Mouse (Mus musculus) embryo, embryonic 11 days (tissue): Measurements from ENCODE around the gene Lrrc45.
"Not testable (repeated sequence)": the region's sequence is repeated elsewhere in the genome, so short reads cannot be mapped to it uniquely, and the experiment has no call there.

Experiments
- DNase-seq: peaks from one replicate; pipeline ENCODE4 v3.0.0-alpha.2; 2015

Gene Lrrc45

DNA sequence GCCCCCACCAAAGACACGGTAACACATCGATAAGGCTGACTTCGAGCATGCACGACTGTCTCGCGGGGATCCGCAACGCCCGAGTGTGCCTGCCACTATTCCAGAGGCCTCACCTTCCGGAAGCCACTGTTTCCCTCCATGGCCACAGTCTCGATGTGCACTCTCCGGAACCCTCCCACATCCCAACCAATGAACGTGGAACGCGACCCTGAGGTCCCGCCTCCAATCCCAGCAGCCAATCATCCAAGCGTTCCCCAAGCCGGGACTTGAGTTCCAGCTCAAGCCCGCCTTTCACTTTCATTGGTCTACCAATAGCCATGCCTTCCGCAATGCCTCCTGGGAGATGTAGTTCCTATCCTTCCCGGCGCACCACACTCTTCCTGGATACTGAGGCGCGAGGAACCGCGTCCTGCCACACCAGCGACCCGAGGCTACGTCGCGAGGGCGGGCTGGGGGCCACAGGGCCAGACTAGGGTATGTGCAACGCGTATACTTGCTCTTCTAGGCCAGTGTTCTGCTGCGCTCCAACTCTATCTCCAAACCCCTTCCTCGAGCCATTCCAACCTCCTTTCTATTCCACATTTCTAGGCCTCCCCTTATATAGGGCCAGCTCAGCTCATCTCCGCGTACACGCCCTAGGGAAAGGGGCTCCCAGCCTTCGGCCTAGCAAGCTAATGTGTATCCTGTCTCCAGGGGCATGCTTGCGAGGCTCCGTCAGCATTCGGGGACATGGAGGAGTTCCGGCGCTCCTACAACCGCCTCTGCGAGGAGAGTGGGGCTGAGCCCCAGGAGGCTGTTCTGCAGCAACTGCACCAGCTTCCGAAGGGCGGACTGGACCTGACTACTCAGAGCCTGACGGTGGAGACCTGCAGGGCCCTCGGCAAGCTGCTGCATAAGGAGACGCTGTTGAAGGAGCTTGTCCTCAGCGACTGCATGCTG lies at the start of gene Lrrc45, which contains the start of gene Cenpx:
Gene Lrrc45, plus strand, starts transcription at position 346 of the 939 bp plus-strand sequence.
Gene Cenpx, minus strand, starts transcription at position 159 of the 939 bp plus-strand sequence.
- peak; percentile 100 for DNase-seq

GRCm38 (mm10) chr11:120665406-120665805 lies 48.3 kb upstream of the Lrrc45 start:
- DNase-seq = no peak

DNA sequence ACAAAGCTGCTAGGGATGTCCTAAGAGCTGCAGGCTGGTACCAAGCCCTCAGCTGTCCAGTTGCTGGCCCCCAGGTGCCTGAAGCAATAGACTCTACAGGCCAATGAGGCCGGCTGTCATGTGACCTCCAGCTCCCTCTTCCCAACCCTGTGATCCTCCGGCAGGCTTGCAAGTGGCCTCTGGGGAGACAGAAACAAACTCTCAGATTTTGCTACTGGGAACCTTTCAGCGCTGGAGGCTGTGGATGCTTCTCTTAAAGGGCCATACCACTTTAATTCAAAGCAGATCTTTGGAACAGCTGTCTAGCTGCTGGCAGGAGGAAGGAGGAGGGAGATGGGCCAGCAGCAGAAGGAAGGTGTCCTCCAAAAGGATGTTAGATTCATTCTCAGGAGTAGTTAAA lies 47.1 kb upstream of the Lrrc45 start:
- DNase-seq = peak; percentile 62

- DNase-seq = peak; percentile 98
These were observed 40.8 kb upstream of the Lrrc45 start, which contains the start of gene Aspscr1 for GRCm38 (mm10) chr11:120672687-120673593. TSS of gene Aspscr1 (plus strand) at chr11:120672973.

GRCm38 (mm10) chr11:120673594-120674122 lies 40.1 kb upstream of the Lrrc45 start:
- no peak for DNase-seq

DNA sequence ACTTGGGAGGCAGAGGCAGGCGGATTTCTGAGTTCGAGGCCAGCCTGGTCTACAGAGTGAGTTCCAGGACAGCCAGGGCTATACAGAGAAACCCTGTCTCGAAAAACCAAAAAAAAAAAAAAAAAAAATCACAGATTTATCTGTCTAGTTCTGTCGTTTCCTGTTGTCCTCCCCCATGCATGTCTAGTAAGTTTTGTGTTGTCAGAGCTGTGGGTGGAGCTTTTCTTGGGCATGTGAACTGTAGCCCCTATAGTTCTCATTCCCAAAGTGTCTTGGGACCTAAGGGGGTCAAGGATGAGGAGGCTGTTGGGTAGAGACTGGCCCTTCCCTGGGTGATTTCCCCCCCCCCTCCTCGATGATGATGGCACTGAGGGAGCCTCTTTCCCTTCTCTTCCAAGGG lies 37.9 kb upstream of the Lrrc45 start:
- DNase-seq = not testable (repeated sequence)

- no peak for DNase-seq
These were observed 36.8 kb upstream of the Lrrc45 start for GRCm38 (mm10) chr11:120676951-120677350.

DNA sequence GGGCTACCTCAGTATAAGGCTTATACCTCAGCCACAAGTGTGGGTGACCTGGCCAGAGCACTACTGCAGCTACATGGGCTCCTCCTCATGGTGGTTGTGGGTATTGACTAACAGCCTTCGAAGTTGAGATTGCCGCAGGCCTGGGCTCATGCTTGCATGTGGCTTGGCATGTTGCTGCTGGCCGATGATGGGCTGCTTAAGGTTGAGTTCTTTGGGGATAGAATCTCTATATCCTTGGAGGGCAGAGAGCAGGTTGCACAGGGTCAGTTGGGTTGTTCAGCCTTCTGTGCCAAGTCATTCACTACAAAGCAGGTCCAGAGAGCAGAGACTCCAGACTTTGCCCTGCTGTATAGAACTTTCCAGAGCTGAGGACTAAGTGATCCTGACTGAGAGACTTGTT lies 33.8 kb upstream of the Lrrc45 start:
- peak; percentile 38 for DNase-seq

GRCm38 (mm10) chr11:120682683-120683082 lies 31.0 kb upstream of the Lrrc45 start:
- DNase-seq = no peak

DNA sequence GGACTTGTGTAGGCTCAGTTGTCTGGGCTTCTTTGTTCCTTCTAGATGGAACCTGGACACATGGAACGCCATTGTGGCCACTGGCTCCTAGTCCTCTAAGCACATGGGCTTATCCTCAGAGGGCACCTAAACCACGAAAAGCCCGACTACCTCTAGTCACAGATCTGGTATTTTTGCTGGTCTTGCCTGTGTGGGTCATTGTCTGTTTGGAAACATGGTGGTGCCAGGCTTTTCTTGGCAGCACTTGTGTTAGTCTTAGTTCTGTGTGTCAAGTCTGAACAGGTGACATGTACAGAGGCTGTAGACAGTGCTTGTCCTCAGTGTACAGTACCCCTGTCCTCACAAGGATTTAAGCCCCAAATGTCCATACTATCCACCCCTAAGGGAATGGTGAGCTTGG lies 30.2 kb upstream of the Lrrc45 start:
- no peak for DNase-seq

DNA sequence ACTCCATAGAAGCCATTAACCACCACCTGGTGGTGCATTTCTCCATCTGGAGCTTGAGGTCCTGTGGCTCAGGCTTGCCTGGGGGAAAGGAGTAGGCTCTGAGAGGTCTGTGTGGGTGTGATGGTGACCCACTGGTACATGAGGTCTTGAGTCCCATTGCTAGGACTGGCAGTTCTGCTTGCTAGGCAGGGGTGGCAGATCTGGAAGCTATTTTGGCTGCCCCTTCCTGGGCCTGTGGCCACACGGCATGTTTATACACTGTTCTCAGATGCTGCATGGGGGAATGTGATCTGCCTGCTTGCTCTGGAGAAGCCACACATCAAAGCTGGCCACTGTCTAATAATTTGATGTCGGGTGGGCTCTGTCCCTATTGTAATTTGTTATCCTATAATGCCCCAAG lies 29.6 kb upstream of the Lrrc45 start:
- no peak for DNase-seq

GRCm38 (mm10) chr11:120684660-120685059 lies 29.1 kb upstream of the Lrrc45 start:
- no peak for DNase-seq

- peak; percentile 32 for DNase-seq
These were observed 27.0 kb upstream of the Lrrc45 start for GRCm38 (mm10) chr11:120686650-120687272.

DNA sequence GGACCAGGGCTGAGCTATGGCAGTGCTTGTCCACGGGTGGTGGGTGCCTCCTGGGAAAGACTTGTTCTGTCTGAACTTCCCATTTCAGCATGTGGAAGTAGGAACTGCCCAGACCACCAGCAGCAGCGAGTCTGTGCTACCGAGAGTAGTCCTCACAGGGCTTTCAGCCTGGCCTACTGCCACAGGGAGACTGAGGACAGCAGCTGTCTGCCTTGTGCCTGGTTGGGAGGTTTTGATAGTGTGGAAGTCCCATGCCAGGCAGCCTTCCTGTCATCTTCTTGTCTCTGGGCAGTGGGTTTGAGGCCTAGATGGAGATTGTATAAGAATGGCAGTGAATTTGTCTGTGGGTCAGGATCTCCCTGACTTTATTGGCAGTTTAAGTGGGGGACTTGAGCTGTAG lies 24.4 kb upstream of the Lrrc45 start:
- DNase-seq = no peak

GRCm38 (mm10) chr11:120692471-120693011 lies 21.2 kb upstream of the Lrrc45 start:
- no peak for DNase-seq

- DNase-seq = no peak
These were observed 20.3 kb upstream of the Lrrc45 start for GRCm38 (mm10) chr11:120693461-120693860.

DNA sequence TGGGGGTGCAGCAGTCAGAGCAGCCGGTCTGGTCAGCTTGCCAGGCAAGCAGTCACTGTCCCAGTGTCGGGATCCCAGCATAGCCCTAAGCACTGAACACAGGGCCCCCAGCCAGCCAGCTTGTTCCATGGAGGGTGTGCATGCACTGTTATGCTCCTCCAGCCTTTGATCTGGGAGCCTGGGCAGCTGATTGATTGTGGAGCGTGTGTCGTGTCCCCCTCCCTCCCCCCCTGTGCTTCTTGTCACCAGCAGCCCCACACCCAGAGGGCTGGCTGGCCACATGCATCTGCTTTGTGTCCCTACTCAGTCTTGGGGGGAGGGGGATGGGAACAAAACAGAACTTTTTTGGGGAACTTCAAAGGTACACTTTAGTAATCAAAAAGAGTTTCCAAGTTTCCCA lies 18.5 kb upstream of the Lrrc45 start:
- peak; percentile 76 for DNase-seq

GRCm38 (mm10) chr11:120695641-120696040 lies 18.1 kb upstream of the Lrrc45 start:
- peak; percentile 79 for DNase-seq

GRCm38 (mm10) chr11:120696568-120696967 lies 17.2 kb upstream of the Lrrc45 start:
- DNase-seq = no peak

GRCm38 (mm10) chr11:120697741-120698140 lies 16.0 kb upstream of the Lrrc45 start:
- peak; percentile 29 for DNase-seq

GRCm38 (mm10) chr11:120703696-120704454 lies 9.8 kb upstream of the Lrrc45 start:
- peak; percentile 29 for DNase-seq
